Mouse (Mus musculus) c-Kit-positive CD71-positive TER-119-negative erythroid progenitor cells, embryonic 14.5 days (primary cell): ENCODE results near the gene Clec4b1.
"Not testable (repeated sequence)": the region's sequence is repeated elsewhere in the genome, so short reads cannot be mapped to it uniquely, and the experiment has no call there.

Source experiments
- DNase-seq: peaks from one replicate; pipeline ENCODE4 v3.0.0-alpha.2; 2013; ENCODE audit warnings: low read depth

Clec4b1 gene

DNA sequence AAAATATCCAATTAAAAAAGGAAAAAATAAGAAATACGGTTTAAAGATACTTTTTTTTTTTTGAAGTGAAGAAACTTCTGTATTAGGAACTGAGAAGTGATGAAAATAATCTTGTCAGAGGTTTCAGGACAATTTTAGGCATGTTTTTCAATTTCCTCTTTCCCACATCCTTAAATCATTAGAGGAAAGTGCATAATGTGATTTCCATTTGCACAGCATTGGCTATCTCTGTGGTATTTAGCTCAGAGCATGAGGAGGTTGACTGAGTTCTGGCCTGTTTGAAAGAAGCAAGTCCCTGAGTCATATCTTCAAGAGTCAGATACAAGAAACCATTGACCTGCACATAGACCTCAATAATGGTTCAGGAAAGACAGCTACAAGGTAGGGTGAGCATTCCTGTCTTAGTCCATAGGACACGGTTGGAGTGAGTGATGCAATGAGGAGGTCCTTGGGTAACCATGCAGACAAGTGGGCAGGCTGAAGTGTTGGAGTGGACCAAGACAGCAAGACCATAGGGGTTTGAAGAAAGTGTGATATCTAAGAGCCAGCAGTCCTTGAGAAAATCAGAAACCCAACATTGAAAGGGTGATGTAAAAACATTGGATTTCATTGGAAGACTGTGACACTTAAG is at the start of gene Clec4b1:
Gene Clec4b1, plus strand, starts transcription at position 221 of the 631 bp plus-strand sequence.
- no peak for DNase-seq

DNA sequence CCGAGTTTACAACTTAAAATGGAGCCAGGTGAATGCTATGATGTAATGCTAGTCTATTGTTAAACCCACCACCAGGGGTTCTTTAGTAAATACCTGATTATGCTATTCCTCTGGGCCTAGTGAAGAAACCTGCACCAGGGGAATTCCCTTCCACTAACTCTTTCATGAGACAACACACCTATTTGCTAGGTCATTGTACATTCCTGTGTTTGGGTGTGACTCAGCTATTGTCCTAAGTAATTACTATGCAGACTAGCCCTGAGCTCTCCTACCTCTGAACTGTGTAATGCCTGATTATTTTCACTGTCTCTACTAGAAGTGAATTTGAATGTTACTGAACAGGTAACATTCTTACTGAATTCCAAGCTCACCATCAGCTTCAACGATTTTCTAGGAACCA is 45.1 kb upstream of the Clec4b1 start:
- not testable (repeated sequence) for DNase-seq

DNA sequence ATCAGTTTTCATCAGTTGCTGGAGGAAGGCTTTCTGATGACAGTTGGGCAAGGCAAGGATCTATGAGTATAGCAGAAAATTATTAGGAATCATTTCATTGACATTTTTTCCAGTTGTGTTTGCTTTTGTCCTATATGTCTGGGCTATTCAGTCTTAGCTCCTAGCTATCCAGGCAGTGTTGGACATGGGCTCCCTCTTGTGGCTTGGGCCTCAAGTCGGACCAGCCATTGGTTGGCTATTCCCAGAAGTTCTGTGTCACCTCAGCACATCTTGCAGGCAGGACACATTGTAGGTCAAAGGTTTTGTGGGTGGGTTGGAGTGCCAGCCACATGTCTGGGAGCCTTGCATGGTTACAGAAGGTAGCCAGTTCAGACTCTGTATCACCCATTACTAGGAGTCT is 44.2 kb upstream of the Clec4b1 start:
- no peak for DNase-seq

DNA sequence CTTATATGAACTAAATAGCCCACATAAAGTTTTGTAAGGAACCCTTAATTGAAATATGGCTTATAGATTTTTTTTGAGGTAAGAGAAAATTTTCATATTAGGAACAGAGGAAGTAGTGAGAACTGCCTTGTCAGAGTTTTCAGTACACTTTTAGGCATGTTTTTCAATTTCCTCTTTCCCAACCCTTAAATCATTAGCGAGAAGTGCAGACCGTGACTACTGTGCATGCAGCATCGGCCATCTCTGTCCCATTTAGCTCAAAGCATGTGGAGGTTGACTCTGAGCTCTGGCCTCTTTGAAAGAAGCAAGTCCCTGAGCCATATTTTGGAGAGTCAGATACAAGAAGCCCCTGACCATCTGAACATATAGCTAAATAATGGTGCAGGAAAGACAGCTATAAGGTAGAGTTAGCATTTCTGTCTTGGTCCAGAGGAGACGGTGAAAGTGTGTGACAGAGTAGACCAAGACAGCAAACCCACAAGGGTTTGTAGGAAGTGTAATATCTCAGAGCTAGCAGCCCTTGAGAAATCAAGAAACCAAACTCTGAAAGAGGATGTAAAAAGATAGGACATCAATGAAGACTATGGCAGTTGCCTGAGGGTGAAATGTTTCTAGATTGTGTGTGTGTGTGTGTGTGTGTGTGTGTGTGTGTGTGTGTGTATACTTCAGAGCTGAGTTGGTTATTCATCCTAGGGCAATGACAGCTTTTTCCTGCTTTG is 45.5 kb downstream of the Clec4b1 start:
- no peak for DNase-seq

DNA sequence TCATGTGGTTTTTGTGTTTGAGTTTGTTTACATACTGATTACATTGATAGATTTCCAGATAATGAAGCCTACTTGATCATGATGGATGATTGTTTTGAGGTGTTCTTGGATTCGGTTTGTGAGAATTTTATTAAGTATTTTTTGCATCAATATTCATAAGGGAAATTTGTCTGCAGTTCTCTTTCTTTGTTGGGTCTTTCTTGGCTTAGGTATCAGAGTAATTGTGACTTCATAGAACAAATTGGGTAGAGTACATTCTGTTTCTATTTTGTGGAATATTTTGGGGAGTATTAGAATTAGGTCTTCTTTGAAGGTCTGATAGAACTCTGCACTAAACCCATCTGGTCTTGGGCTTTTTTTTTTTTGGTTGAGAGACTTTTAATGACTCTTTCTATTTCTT is 56.4 kb downstream of the Clec4b1 start, which contains the start of gene Clec4a2:
Gene Clec4a2, plus strand, starts transcription at position 301 of the 400 bp plus-strand sequence.
- DNase-seq: not testable (repeated sequence)
